Mouse (Mus musculus): ENCODE results near the gene Tgfbr2. TPM values are rescaled to one million over a fixed set of nuclear protein-coding genes. Genes with fewer than 3 reads are reported as not detected.

Gene Tgfbr2
- total and polyA plus RNA-seq, 3 experiments, result not detected

DNA sequence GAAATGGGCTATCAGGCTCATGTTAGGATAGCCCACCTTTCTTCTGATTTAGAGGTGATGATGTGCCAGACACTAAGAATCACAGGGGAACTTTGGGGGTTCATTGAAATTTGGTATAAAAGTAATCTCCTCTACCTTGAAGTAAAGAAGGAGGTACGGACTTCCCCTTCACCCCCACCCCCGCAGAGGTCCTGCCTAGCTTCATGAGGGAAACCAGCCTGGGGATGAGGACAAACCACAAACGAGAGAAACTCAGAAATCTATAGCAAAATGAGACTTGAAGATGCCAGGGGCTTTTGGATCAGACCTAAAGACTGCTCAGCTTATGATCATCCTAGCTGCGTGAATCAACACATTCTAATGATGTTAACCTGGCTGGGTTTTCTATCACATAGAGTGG lies 14.7 kb upstream of the Tgfbr2 start:
- no peak for DNase-seq (ENCODE audit: low read depth, low spot score)
- TF ChIP-seq ETS1 (IDR thresholded peaks at IDR 0.05; ENCODE audit: low read depth, low read length) (no peak), EP300 (IDR thresholded peaks at IDR 0.05; ENCODE audit: low read depth in 1 of 2, low read length in 2 of 2) (no peak), NELFE (IDR thresholded peaks at IDR 0.05; ENCODE audit: low read depth, low read length) (no peak), HCFC1 (IDR thresholded peaks at IDR 0.05; ENCODE audit: low read depth, low read length) (no peak), CTCF (IDR thresholded peaks at IDR 0.05 in 2 of 3, conservative IDR thresholded peaks at IDR 0.05 in 1 of 3; ENCODE audit: control insufficient read depth in 1 of 3, insufficient read depth in 1 of 3, low read depth in 2 of 3, low read length in 3 of 3, poor library complexity in 1 of 3, severe bottlenecking in 1 of 3) (no peak), MYC (IDR thresholded peaks at IDR 0.05; ENCODE audit: low read depth, low read length) (no peak), GABPA (IDR thresholded peaks at IDR 0.05; ENCODE audit: low read depth, low read length) (no peak), KAT2A (conservative IDR thresholded peaks at IDR 0.05; ENCODE audit: low read depth, low read length) (no peak), UBTF (IDR thresholded peaks at IDR 0.05; ENCODE audit: borderline replicate concordance, insufficient read depth, low read depth, low read length) (no peak), SIN3A (IDR thresholded peaks at IDR 0.05; ENCODE audit: low read length) (no peak)
- H3K9ac ChIP-seq (ENCODE audit: control insufficient read depth, low read depth, low read length, poor library complexity, severe bottlenecking), result no peak overlapping the region
- H3K36me3 ChIP-seq (ENCODE audit: control insufficient read depth in 1 of 2, insufficient read depth in 2 of 2, low read length in 2 of 2), result no peaks in the 10 kb centered on the region
- no peak overlapping the region for H3K4me3 ChIP-seq (ENCODE audit: control insufficient read depth in 1 of 2, insufficient read depth in 1 of 2, low read depth in 2 of 2, low read length in 2 of 2)
- H3K4me1 ChIP-seq (ENCODE audit: control insufficient read depth in 1 of 2, insufficient read depth in 2 of 2, low read length in 2 of 2), result no peaks in the 10 kb centered on the region
- no peak overlapping the region for H3K27ac ChIP-seq (ENCODE audit: control insufficient read depth, low read depth, low read length)
- H3K79me2 ChIP-seq (ENCODE audit: control insufficient read depth, insufficient read depth, low read length, poor library complexity), result no peaks in the 10 kb centered on the region
- H3K9me3 ChIP-seq (replicated peaks; ENCODE audit: insufficient read depth, low read length), result no peaks in the 10 kb centered on the region
- no peaks in the 10 kb centered on the region for H3K27me3 ChIP-seq (ENCODE audit: control insufficient read depth in 1 of 2, insufficient read depth in 2 of 2, low read length in 2 of 2)

DNA sequence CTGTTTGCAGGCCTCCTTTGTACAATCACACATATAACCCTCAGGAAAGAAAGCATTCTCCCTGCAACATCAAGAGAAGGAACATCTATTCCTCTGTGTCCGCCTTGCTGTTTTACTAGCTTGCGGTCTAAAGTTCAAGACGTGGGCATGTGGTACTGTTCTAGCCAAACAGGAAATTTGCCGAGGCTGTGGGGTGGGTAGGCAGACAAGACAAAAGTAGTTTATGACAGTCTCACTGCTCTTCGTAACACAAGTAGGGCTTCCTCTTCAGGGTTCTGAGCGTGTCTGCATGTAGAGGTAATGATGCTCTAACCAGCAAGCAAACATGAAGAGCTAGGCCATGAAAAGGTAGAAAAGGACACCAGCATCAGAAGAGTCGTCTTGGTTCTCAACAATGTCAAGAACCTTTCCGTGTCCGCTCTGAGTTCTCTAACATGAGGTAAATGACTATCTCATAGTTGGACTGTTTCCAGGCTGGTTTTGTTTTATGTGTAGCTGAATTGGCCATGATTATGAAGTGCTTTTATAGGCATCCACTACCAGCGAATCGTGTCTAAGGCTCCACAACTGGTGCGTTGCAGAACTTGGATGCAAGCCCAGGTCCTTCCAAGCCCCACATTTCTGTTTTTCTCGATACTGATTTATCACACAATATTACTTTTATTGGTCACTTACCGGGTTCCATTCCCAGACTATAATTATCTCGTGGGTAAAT lies 13.9 kb upstream of the Tgfbr2 start:
- no peaks in the 10 kb centered on the region for H3K79me2 ChIP-seq (ENCODE audit: control insufficient read depth, insufficient read depth, low read length, poor library complexity)
- no peak for DNase-seq (ENCODE audit: low read depth, low spot score)
- H3K27ac ChIP-seq (ENCODE audit: control insufficient read depth, low read depth, low read length), result no peak overlapping the region
- no peaks in the 10 kb centered on the region for H3K27me3 ChIP-seq (ENCODE audit: control insufficient read depth in 1 of 2, insufficient read depth in 2 of 2, low read length in 2 of 2)
- no peaks in the 10 kb centered on the region for H3K9me3 ChIP-seq (replicated peaks; ENCODE audit: insufficient read depth, low read length)
- no peak overlapping the region for H3K4me3 ChIP-seq (ENCODE audit: control insufficient read depth in 1 of 2, insufficient read depth in 1 of 2, low read depth in 2 of 2, low read length in 2 of 2)
- H3K9ac ChIP-seq (ENCODE audit: control insufficient read depth, low read depth, low read length, poor library complexity, severe bottlenecking), result no peak overlapping the region
- H3K4me1 ChIP-seq (ENCODE audit: control insufficient read depth in 1 of 2, insufficient read depth in 2 of 2, low read length in 2 of 2), result no peaks in the 10 kb centered on the region
- no peaks in the 10 kb centered on the region for H3K36me3 ChIP-seq (ENCODE audit: control insufficient read depth in 1 of 2, insufficient read depth in 2 of 2, low read length in 2 of 2)
- no peak for TF ChIP-seq MAX (IDR thresholded peaks at IDR 0.05; ENCODE audit: low read length)
- TF ChIP-seq MYC (IDR thresholded peaks at IDR 0.05; ENCODE audit: low read depth, low read length), result no peak
- TF ChIP-seq USF1 (IDR thresholded peaks at IDR 0.05; ENCODE audit: low read depth, low read length), result no peak
- no peak for TF ChIP-seq POLR2AphosphoS5 (IDR thresholded peaks at IDR 0.05; ENCODE audit: borderline replicate concordance, low read depth, low read length)
- no peak for TF ChIP-seq USF2 (IDR thresholded peaks at IDR 0.05; ENCODE audit: borderline replicate concordance in 1 of 2, insufficient read depth in 1 of 2, low read depth in 1 of 2, low read length in 2 of 2)
- no peak for TF ChIP-seq MXI1 (IDR thresholded peaks at IDR 0.05; ENCODE audit: low read depth, low read length)
- TF ChIP-seq CTCF (IDR thresholded peaks at IDR 0.05 in 2 of 3, conservative IDR thresholded peaks at IDR 0.05 in 1 of 3; ENCODE audit: control insufficient read depth in 1 of 3, insufficient read depth in 1 of 3, low read depth in 2 of 3, low read length in 3 of 3, poor library complexity in 1 of 3, severe bottlenecking in 1 of 3), result no peak
- TF ChIP-seq KAT2A (conservative IDR thresholded peaks at IDR 0.05; ENCODE audit: low read depth, low read length), result no peak
- TF ChIP-seq MAFK (IDR thresholded peaks at IDR 0.05; ENCODE audit: borderline replicate concordance, low read depth, low read length), result no peak
- no peak for TF ChIP-seq ZNF384 (IDR thresholded peaks at IDR 0.05; ENCODE audit: low read depth, low read length)
- TF ChIP-seq MEF2A (IDR thresholded peaks at IDR 0.05; ENCODE audit: extremely low read depth, insufficient replicate concordance, low read depth, low read length, poor library complexity, severe bottlenecking), result no peak
- no peak for TF ChIP-seq HCFC1 (IDR thresholded peaks at IDR 0.05; ENCODE audit: low read depth, low read length)
- TF ChIP-seq RAD21 (IDR thresholded peaks at IDR 0.05; ENCODE audit: low read depth, low read length), result no peak
- no peak for TF ChIP-seq NRF1 (IDR thresholded peaks at IDR 0.05; ENCODE audit: insufficient read depth, low read depth, low read length, poor library complexity, severe bottlenecking)
- no peak for TF ChIP-seq GATA1 (IDR thresholded peaks at IDR 0.05; ENCODE audit: low read depth, low read length)
- TF ChIP-seq NELFE (IDR thresholded peaks at IDR 0.05; ENCODE audit: low read depth, low read length), result no peak
- no peak for TF ChIP-seq SMC3 (IDR thresholded peaks at IDR 0.05; ENCODE audit: low read depth, low read length)
- no peak for TF ChIP-seq EP300 (IDR thresholded peaks at IDR 0.05; ENCODE audit: low read depth in 1 of 2, low read length in 2 of 2)
- TF ChIP-seq ELF1 (IDR thresholded peaks at IDR 0.05; ENCODE audit: low read depth, low read length), result no peak
